ENCODE assay signal across 13 mouse cellular contexts in genomic region chr17:36357512-36357911, GRCm38 (mm10). TPM values are rescaled to one million over a fixed set of nuclear protein-coding genes. Genes with fewer than 3 reads are reported as not detected.
DNase-seq lines count a peak whose midpoint lies in the region; ATAC-seq and TF ChIP-seq lines count a peak whose summit lies in the region.
"Not testable (repeated sequence)": the region's sequence is repeated elsewhere in the genome, so short reads cannot be mapped to it uniquely, and the experiment has no call there.
"Had no signal": no experiment of that assay in that cellular context is flagged by ENCODE, and none has a peak within 500 bp of the region (broad histone marks: within the 10 kb centered on the region; RNA-seq: fewer than 3 reads in every experiment).

No protein-coding gene starts in this region.

- not testable (repeated sequence) for H3K36me3 ChIP-seq in MEL (ENCODE audit: control insufficient read depth in 1 of 2, insufficient read depth in 2 of 2, low read length in 2 of 2); forebrain, embryonic 11.5 days (ENCODE audit: control insufficient read depth, insufficient read depth, low read length); hindbrain, embryonic 16.5 days (ENCODE audit: control insufficient read depth, insufficient read depth, low read length); lung, embryonic 14.5 days (ENCODE audit: insufficient read depth)

- not testable (repeated sequence) for H3K4me1 ChIP-seq in MEL (ENCODE audit: control insufficient read depth in 1 of 2, insufficient read depth in 2 of 2, low read length in 2 of 2); forebrain, embryonic 11.5 days (replicated peaks; ENCODE audit: control insufficient read depth, insufficient read depth, low read length); hindbrain, embryonic 16.5 days (ENCODE audit: control insufficient read depth, insufficient read depth, low read depth, low read length); lung, embryonic 14.5 days (ENCODE audit: insufficient read depth)

- TF ChIP-seq EP300 in MEL (IDR thresholded peaks at IDR 0.05; ENCODE audit: low read depth in 1 of 2, low read length in 2 of 2): not testable (repeated sequence)

- peak; percentile 29 to 82 (median 62); a peak in 4 of 6 replicates for TF ChIP-seq CTCF in MEL (IDR thresholded peaks at IDR 0.05 in 2 of 3, conservative IDR thresholded peaks at IDR 0.05 in 1 of 3; ENCODE audit: control insufficient read depth in 1 of 3, insufficient read depth in 1 of 3, low read depth in 2 of 3, low read length in 3 of 3, poor library complexity in 1 of 3, severe bottlenecking in 1 of 3)
- TF ChIP-seq CTCF in lung, embryonic 14.5 days (IDR thresholded peaks at IDR 0.05; ENCODE audit: low read depth): peak; percentile 79

- H3K27me3 ChIP-seq in MEL (ENCODE audit: control insufficient read depth in 1 of 2, insufficient read depth in 2 of 2, low read length in 2 of 2); forebrain, embryonic 11.5 days (ENCODE audit: control insufficient read depth, insufficient read depth, low read length); hindbrain, embryonic 16.5 days (replicated peaks; ENCODE audit: control insufficient read depth, insufficient read depth, low read length); lung, embryonic 14.5 days (ENCODE audit: insufficient read depth, low read length): not testable (repeated sequence)

- not testable (repeated sequence) for H3K4me2 ChIP-seq in forebrain, embryonic 11.5 days (ENCODE audit: low read depth, low read length, severe bottlenecking); hindbrain, embryonic 16.5 days (ENCODE audit: low read length); lung, embryonic 14.5 days

- not testable (repeated sequence) for H3K4me3 ChIP-seq in MEL (ENCODE audit: control insufficient read depth in 1 of 2, insufficient read depth in 1 of 2, low read depth in 2 of 2, low read length in 2 of 2); forebrain, embryonic 11.5 days (ENCODE audit: low read depth, low read length); hindbrain, embryonic 16.5 days (ENCODE audit: low read length); lung, embryonic 14.5 days (ENCODE audit: low read depth, low read length)

- H3K9me3 ChIP-seq in MEL (replicated peaks; ENCODE audit: insufficient read depth, low read length); forebrain, embryonic 11.5 days (ENCODE audit: control insufficient read depth, low read length); hindbrain, embryonic 16.5 days (ENCODE audit: control insufficient read depth, low read length); lung, embryonic 14.5 days (ENCODE audit: low read depth, low read length): not testable (repeated sequence)

- TF ChIP-seq RAD21 in MEL (IDR thresholded peaks at IDR 0.05; ENCODE audit: low read depth, low read length): peak; percentile 52

- peak; percentile 43 for DNase-seq in MEL (ENCODE audit: low read depth, low spot score)
- peak; percentile 51 to 54 for DNase-seq in cerebellum, adult 18-20 months
- peak; percentile 62 for DNase-seq in forebrain, embryonic 11.5 days (ENCODE audit: low spot score)
- DNase-seq in layer of hippocampus, postnatal 10 days (ENCODE audit: low spot score in 2 of 2): peak; percentile 63 to 71
- DNase-seq in lung, embryonic 14.5 days: peak; percentile 77
- DNase-seq in ovary, postnatal 36 days (ENCODE audit: low spot score): peak; percentile 15
- peak; percentile 35 for DNase-seq in urinary bladder, postnatal 14 days (ENCODE audit: low spot score)

- H3K9ac ChIP-seq in MEL (ENCODE audit: control insufficient read depth, low read depth, low read length, poor library complexity, severe bottlenecking); forebrain, embryonic 11.5 days (ENCODE audit: low read length); hindbrain, embryonic 16.5 days (ENCODE audit: low read depth, low read length); lung, embryonic 14.5 days: not testable (repeated sequence)

- not testable (repeated sequence) for H3K79me2 ChIP-seq in MEL (ENCODE audit: control insufficient read depth, insufficient read depth, low read length, poor library complexity)

- TF ChIP-seq POLR2A in MEL (IDR thresholded peaks at IDR 0.05; ENCODE audit: control insufficient read depth in 1 of 2, insufficient read depth in 1 of 2, low read depth in 1 of 2, low read length in 2 of 2, poor library complexity in 1 of 2): not testable (repeated sequence)

- not testable (repeated sequence) for H3K27ac ChIP-seq in MEL (ENCODE audit: control insufficient read depth, low read depth, low read length); forebrain, embryonic 11.5 days (ENCODE audit: low read depth, low read length); hindbrain, embryonic 16.5 days (ENCODE audit: low read depth, low read length); lung, embryonic 14.5 days (ENCODE audit: low read depth)

- ATAC-seq in forebrain, embryonic 11.5 days (replicated peaks; ENCODE audit: low FRiP score); lung, embryonic 14.5 days (ENCODE audit: insufficient read depth): not testable (repeated sequence)
- ATAC-seq in hindbrain, embryonic 16.5 days: 0 out of 2 replicates have a peak, but pooled peaks have one; percentile 56

TF ChIP-seq in MEL, 35 proteins besides CTCF, POLR2A, EP300 and RAD21:
- TF ChIP-seq SMC3 (IDR thresholded peaks at IDR 0.05; ENCODE audit: low read depth, low read length) (peak; percentile 71), MYC (IDR thresholded peaks at IDR 0.05; ENCODE audit: low read depth, low read length) (0 out of 2 replicates have a peak, but pooled peaks have one; percentile 22)
TF ChIP-seq in MEL: peak in this region for 2; not testable (repeated sequence) for 33.

RNA-seq across cellular contexts. Expression of gene H2-M10.3, which starts 10.7 kb away (rescaled TPM):
- not detected in 2 replicates for total RNA-seq in MEL (2012; rRNA removed)
- not detected for polyA plus RNA-seq in MEL (2012; ENCODE audit: insufficient read depth in 1 of 2, insufficient read length in 2 of 2, low read depth in 1 of 2, low replicate concordance in 2 of 2, missing spikeins in 1 of 2)
- polyA plus RNA-seq in forebrain, embryonic 11.5 days (2014; fragmentation: Nextera tagmentation; extraction: Ambion mirVana): not detected in 2 replicates
- polyA plus RNA-seq in hindbrain, embryonic 16.5 days (2015; fragmentation: Nextera tagmentation; extraction: Ambion mirVana): not detected in 2 replicates
- not detected for total RNA-seq in layer of hippocampus, postnatal 10 days (2021)
- not detected in 2 replicates for polyA plus RNA-seq in lung, embryonic 14.5 days (2014; fragmentation: Nextera tagmentation; extraction: Ambion mirVana)
- polyA plus RNA-seq: forebrain, embryonic 13.5 days; heart, embryonic 16.5 days; liver, embryonic 12.5 days; neural tube, embryonic 15.5 days had no signal

RNA-seq across cellular contexts. Expression of gene H2-M10.1, which starts 31.6 kb away (rescaled TPM):
- total RNA-seq in MEL (2012; rRNA removed): not detected in 2 replicates
- not detected for polyA plus RNA-seq in MEL (2012; ENCODE audit: insufficient read depth in 1 of 2, insufficient read length in 2 of 2, low read depth in 1 of 2, low replicate concordance in 2 of 2, missing spikeins in 1 of 2)
- not detected in 2 replicates for polyA plus RNA-seq in forebrain, embryonic 11.5 days (2014; fragmentation: Nextera tagmentation; extraction: Ambion mirVana)
- polyA plus RNA-seq in hindbrain, embryonic 16.5 days (2015; fragmentation: Nextera tagmentation; extraction: Ambion mirVana): not detected in 2 replicates
- not detected for total RNA-seq in layer of hippocampus, postnatal 10 days (2021)
- polyA plus RNA-seq in lung, embryonic 14.5 days (2014; fragmentation: Nextera tagmentation; extraction: Ambion mirVana): not detected in 2 replicates
- polyA plus RNA-seq: forebrain, embryonic 13.5 days; heart, embryonic 16.5 days; liver, embryonic 12.5 days; neural tube, embryonic 15.5 days; testis, adult 2 months had no signal

Comparison
In these comparisons a context has a peak if more than half of its experiments do, and no peak if none do; other contexts are left out.
1. DNase-seq: peak in every context shown above with its lines; median percentile 77 in lung, embryonic 14.5 days; 67 in layer of hippocampus, postnatal 10 days; 62 in forebrain, embryonic 11.5 days; 52 in cerebellum, adult 18-20 months; 43 in MEL; 35 in urinary bladder, postnatal 14 days; 15 in ovary, postnatal 36 days.